Mouse (Mus musculus) limb, embryonic 15.5 days (tissue): Measurements from ENCODE around the gene Tead1. TPM values are rescaled to one million over a fixed set of nuclear protein-coding genes. Genes with fewer than 3 reads are reported as not detected.
A peak's percentile ranks its signal among the peaks of the same experiment; 100 is the strongest.

Experiments used
- ATAC-seq: fragments of 200-750 bp; cut with Nextera tagmentation; 2 replicates; pipeline ENCODE4 v1.8.0; 2017; ENCODE audit warnings: low read depth, moderate TSS enrichment; ENCODE audit not compliant: insufficient number of reproducible peaks, low FRiP score, low TSS enrichment
- H3K27ac ChIP-seq: fragments of 300-500 bp; sonication (generic); 2 replicates; pipeline ENCODE4 v1.5.1; 2015; ENCODE audit warnings: moderate library complexity, mild to moderate bottlenecking, inconsistent platforms
- H3K27me3 ChIP-seq: fragments of 300-500 bp; sonication (generic); 2 replicates; pipeline ENCODE4 v1.6.1; 2015; ENCODE audit warnings: inconsistent platforms
- H3K36me3 ChIP-seq: fragments of 300-500 bp; sonication (generic); 2 replicates; pipeline ENCODE4 v1.6.1; 2015; ENCODE audit warnings: inconsistent platforms
- H3K4me1 ChIP-seq: fragments of 300-500 bp; sonication (generic); 2 replicates; pipeline ENCODE4 v1.6.1; 2015; ENCODE audit warnings: inconsistent platforms
- H3K4me2 ChIP-seq: fragments of 300-500 bp; sonication (generic); 2 replicates; pipeline ENCODE4 v1.6.1; 2015; ENCODE audit warnings: mild to moderate bottlenecking, inconsistent platforms
- H3K4me3 ChIP-seq: fragments of 300-500 bp; sonication (generic); 2 replicates; pipeline ENCODE4 v1.5.1; 2015; ENCODE audit warnings: mild to moderate bottlenecking, inconsistent platforms
- H3K9ac ChIP-seq: fragments of 300-500 bp; sonication (generic); 2 replicates; pipeline ENCODE4 v1.6.1; 2015; ENCODE audit warnings: inconsistent platforms
- H3K9me3 ChIP-seq: fragments of 300-500 bp; sonication (generic); 2 replicates; pipeline ENCODE4 v1.6.1; 2016; ENCODE audit warnings: inconsistent platforms
- WGBS: fragments of 180-500 bp; shearing (Covaris S2); methylation state at CpG from one replicate; pipeline ENCODE4 v1.1.7; 2015; 5-methylcytosine and 5-hydroxymethylcytosine counted together
- polyA plus RNA-seq: library from polyadenylated mRNA; unstranded; fragments of >200 nt; fragmentation: Nextera tagmentation; extraction: Ambion mirVana; gene quantifications from 2 replicates; pipeline ENCODE4 v1.2.1, GENCODE M21; 2015

The Tead1 gene
- polyA plus RNA-seq, 1 experiment from 2014 or later: 24.5 TPM

DNA sequence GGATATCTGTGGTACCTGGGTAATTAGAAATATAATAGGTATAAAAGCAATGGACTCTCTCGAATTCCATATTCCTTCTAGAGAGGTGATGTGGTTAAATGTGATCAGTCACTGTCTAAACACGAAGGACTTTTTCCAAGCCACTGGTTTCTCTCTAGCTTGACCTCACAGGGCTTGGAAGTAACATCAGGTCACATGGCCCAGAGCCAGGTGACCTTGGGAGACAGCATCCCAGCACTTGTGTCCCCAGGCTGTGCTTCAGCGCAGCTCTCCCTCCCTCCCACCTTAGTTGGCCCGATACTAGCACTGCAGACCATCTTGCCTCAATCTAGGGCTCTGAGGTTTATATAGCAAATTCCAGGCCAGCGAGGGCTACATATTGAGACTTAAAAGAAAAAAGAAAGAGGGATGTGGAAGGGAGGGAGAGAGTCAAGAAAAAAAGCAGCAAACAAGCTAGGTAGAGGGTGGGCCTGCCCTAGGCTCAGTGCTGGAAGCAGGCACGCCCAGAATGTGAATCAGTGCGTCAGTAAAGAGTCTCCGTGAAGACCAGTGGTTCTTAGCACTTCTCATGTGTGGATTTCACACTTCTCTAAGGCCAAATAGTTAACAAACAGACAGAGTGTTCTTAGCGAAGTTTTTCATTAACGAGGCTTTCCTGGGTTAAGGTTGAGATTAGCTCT, 149.0 kb downstream of the Tead1 start:
- 32% methylated on average over 10 of the region's 10 CpGs for WGBS
- H3K4me3 ChIP-seq: no peak overlapping the region
- no peak for ATAC-seq
- H3K4me2 ChIP-seq: no peak overlapping the region
- H3K36me3 ChIP-seq: no peaks in the 10 kb centered on the region
- peaks cover 53% of the 10 kb centered on the region for H3K4me1 ChIP-seq
- H3K27me3 ChIP-seq: no peaks in the 10 kb centered on the region
- H3K9me3 ChIP-seq: no peaks in the 10 kb centered on the region
- no peak overlapping the region for H3K9ac ChIP-seq
- H3K27ac ChIP-seq: no peak overlapping the region

DNA sequence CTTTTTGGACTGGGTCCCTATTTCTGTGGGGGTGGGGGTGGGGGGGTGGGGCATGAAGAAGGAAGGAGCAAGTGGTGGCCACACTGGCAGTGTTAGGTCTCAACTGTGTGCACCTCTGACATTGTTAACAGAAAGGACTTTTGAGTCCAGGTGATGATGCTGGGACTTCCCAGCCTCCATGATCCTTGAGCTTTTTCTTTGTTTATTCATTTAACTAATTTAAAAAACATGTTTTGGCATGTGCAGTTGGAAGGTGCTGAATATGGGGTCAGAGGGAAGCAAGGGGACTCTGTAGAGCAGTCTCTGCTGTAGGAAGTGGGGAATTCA, 149.5 kb downstream of the Tead1 start:
- Histone ChIP-seq H3K27me3 (no peaks in the 10 kb centered on the region), H3K27ac (no peak overlapping the region), H3K4me2 (no peak overlapping the region), H3K9me3 (no peaks in the 10 kb centered on the region), H3K4me1 (peaks cover 48% of the 10 kb centered on the region), H3K4me3 (no peak overlapping the region), H3K36me3 (no peaks in the 10 kb centered on the region), H3K9ac (no peak overlapping the region)
- no peak for ATAC-seq

GRCm38 (mm10) chr7:112830946-112831345, 151.8 kb downstream of the Tead1 start:
- H3K4me1 ChIP-seq: peaks cover 32% of the 10 kb centered on the region
- no peak overlapping the region for H3K9ac ChIP-seq
- H3K27me3 ChIP-seq: no peaks in the 10 kb centered on the region
- no peak overlapping the region for H3K27ac ChIP-seq
- no peaks in the 10 kb centered on the region for H3K9me3 ChIP-seq
- H3K4me2 ChIP-seq: no peak overlapping the region
- no peak overlapping the region for H3K4me3 ChIP-seq
- 74% methylated on average over 4 of the region's 4 CpGs for WGBS
- H3K36me3 ChIP-seq: no peaks in the 10 kb centered on the region
- ATAC-seq: no peak

GRCm38 (mm10) chr7:112831446-112831845, 152.3 kb downstream of the Tead1 start:
- 66% methylated on average over 4 of the region's 4 CpGs for WGBS
- no peak for ATAC-seq
- no peak overlapping the region for H3K27ac ChIP-seq

DNA sequence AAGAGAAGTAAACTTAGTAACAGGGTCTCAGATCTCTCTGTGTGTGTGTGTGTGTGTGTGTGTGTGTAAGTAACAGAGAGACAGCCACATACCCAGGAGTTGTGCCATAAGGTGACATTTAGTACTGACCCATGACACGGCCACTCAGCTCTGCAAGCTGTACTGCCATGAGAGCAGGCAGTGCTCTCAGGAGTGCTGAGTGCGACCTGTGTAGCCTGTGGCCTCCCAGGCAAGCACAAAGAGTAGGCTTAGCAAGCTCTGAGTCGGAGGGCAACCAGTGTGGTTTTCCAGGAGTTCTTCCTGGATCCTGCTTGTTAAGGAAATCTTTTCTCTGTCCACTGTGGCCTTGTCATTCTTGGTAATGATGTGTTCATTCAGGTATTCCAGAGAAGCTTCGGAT, 154.0 kb downstream of the Tead1 start:
- WGBS: 83% methylated on average over 4 of the region's 4 CpGs
- no peak overlapping the region for H3K4me3 ChIP-seq
- no peak overlapping the region for H3K9ac ChIP-seq
- H3K36me3 ChIP-seq: 0 out of 2 replicates have a peak, but pooled peaks cover 4% of the 10 kb centered on the region
- H3K4me1 ChIP-seq: peaks cover 11% of the 10 kb centered on the region
- no peak overlapping the region for H3K27ac ChIP-seq
- peak; percentile 37; the same call in 1 of the 2 replicates for ATAC-seq
- no peak overlapping the region for H3K4me2 ChIP-seq
- H3K27me3 ChIP-seq: no peaks in the 10 kb centered on the region
- H3K9me3 ChIP-seq: no peaks in the 10 kb centered on the region

More at GRCm38 (mm10) chr7:112831446-112831845, 152.3 kb downstream of the Tead1 start:
- no peaks in the 10 kb centered on the region for H3K36me3 ChIP-seq
- H3K9ac ChIP-seq: no peak overlapping the region
- no peaks in the 10 kb centered on the region for H3K9me3 ChIP-seq
- peaks cover 27% of the 10 kb centered on the region for H3K4me1 ChIP-seq
- no peak overlapping the region for H3K4me3 ChIP-seq
- H3K27me3 ChIP-seq: no peaks in the 10 kb centered on the region
- no peak overlapping the region for H3K4me2 ChIP-seq

GRCm38 (mm10) chr7:112836076-112836475, 157.0 kb downstream of the Tead1 start:
- Histone ChIP-seq H3K9me3 (no peaks in the 10 kb centered on the region), H3K4me1 (peaks cover 9% of the 10 kb centered on the region; the same call in 1 of the 2 replicates), H3K27me3 (no peaks in the 10 kb centered on the region), H3K4me3 (no peak overlapping the region), H3K27ac (no peak overlapping the region), H3K9ac (no peak overlapping the region), H3K4me2 (no peak overlapping the region), H3K36me3 (0 out of 2 replicates have a peak, but pooled peaks cover 4% of the 10 kb centered on the region)
- no peak for ATAC-seq
- WGBS: 86% methylated on average over 9 of the region's 9 CpGs

DNA sequence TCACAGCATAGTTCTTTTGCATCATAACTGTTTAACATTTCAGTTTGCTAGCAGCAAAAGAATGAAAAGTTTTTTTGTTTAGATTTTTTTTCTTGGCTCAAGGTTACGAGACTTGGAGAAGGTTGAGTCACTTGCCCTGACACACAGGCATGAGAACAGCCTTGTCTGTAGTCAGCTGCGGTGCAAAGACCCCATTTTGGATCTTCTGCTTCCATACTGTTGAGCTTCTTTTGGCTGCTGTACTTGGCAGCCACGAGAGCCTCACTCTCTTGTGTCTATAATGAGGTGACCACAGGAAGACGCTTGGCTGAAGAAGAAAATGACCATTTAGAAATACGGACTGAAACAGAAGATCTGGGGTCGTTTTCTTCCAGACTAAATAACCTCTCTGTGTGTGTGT, 159.0 kb downstream of the Tead1 start:
- H3K4me2 ChIP-seq: no peak overlapping the region
- no peak overlapping the region for H3K27ac ChIP-seq
- no peaks in the 10 kb centered on the region for H3K9me3 ChIP-seq
- no peaks in the 10 kb centered on the region for H3K27me3 ChIP-seq
- H3K9ac ChIP-seq: no peak overlapping the region
- WGBS: 83% methylated on average over 6 of the region's 6 CpGs
- no peak for ATAC-seq
- peaks cover 12% of the 10 kb centered on the region for H3K4me1 ChIP-seq
- no peak overlapping the region for H3K4me3 ChIP-seq
- H3K36me3 ChIP-seq: 0 out of 2 replicates have a peak, but pooled peaks cover 4% of the 10 kb centered on the region

DNA sequence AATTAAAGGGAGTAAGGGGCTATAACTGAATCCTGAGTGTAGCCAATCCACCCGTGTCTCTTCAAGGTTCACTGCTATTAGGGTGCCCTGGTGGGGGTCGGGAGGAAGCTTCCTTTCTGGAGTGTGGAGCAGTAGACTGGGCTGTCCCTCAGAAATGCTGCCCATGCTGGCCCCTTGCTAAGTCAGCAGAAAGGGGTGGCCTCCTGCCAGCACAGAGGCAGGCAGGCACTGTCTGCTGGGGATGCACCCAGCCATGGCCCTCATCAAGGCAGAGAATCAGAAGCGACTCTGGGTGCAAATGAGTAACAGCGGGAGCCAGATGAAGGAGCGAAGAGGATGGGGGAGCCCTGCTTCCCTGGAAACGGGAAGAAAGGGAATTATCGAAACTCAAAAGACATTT, 161.2 kb downstream of the Tead1 start:
- H3K27ac ChIP-seq: no peak overlapping the region
- 0 out of 2 replicates have a peak, but pooled peaks cover 4% of the 10 kb centered on the region for H3K36me3 ChIP-seq
- H3K4me2 ChIP-seq: no peak overlapping the region
- 60% methylated on average over 7 of the region's 7 CpGs for WGBS
- no peaks in the 10 kb centered on the region for H3K27me3 ChIP-seq
- H3K9me3 ChIP-seq: no peaks in the 10 kb centered on the region
- no peak for ATAC-seq
- H3K4me3 ChIP-seq: no peak overlapping the region
- H3K9ac ChIP-seq: no peak overlapping the region
- H3K4me1 ChIP-seq: peaks cover 12% of the 10 kb centered on the region

- H3K27ac ChIP-seq: no peak overlapping the region
- H3K27me3 ChIP-seq: no peaks in the 10 kb centered on the region
- H3K4me3 ChIP-seq: no peak overlapping the region
- no peaks in the 10 kb centered on the region for H3K9me3 ChIP-seq
- H3K4me1 ChIP-seq: peaks cover 12% of the 10 kb centered on the region
- H3K9ac ChIP-seq: no peak overlapping the region
- ATAC-seq: no peak
- H3K36me3 ChIP-seq: 0 out of 2 replicates have a peak, but pooled peaks cover 4% of the 10 kb centered on the region
- WGBS: 47% methylated on average over 8 of the region's 8 CpGs
- no peak overlapping the region for H3K4me2 ChIP-seq
Observed at GRCm38 (mm10) chr7:112840890-112841289, 161.8 kb downstream of the Tead1 start.

DNA sequence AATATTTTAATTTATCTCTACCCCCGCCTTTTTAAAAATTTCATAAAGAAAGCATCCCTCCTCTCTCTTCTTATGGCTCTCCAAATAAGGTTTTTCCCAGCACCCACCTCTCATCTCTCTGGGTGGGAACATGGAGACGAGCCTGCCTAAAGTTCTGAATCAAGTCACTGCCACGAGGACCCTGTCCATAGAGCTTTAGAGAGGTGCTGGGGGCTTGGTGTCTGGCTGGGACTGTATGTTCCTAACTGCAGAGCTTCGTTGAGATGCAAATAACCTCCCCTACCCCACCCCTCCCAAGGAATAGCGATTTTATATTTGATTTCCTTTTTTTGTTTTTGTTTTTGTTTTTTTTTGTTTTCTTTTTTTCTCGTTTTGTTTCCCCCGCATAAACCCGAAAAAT, 162.4 kb downstream of the Tead1 start:
- ATAC-seq: no peak
- peaks cover 4% of the 10 kb centered on the region; the same call in 1 of the 2 replicates for H3K36me3 ChIP-seq
- peak overlapping the region; percentile 31; the same call in 1 of the 2 replicates for H3K4me2 ChIP-seq

GRCm38 (mm10) chr7:112841886-112842285, 162.8 kb downstream of the Tead1 start:
- Histone ChIP-seq H3K4me3 (peak overlapping the region; percentile 14), H3K4me1 (peaks cover 12% of the 10 kb centered on the region), H3K9ac (no peak overlapping the region), H3K9me3 (no peaks in the 10 kb centered on the region), H3K27me3 (no peaks in the 10 kb centered on the region), H3K27ac (0 out of 2 replicates have a peak overlapping the region, but pooled peaks have one; percentile 9), H3K36me3 (peaks cover 3% of the 10 kb centered on the region; the same call in 1 of the 2 replicates), H3K4me2 (peak overlapping the region; percentile 31; the same call in 1 of the 2 replicates)
- ATAC-seq: no peak
- WGBS: 23% methylated on average over 9 of the region's 9 CpGs

More for the DNA sequence above, 162.4 kb downstream of the Tead1 start:
- 37% methylated on average over 8 of the region's 8 CpGs for WGBS
- Histone ChIP-seq H3K4me1 (peaks cover 12% of the 10 kb centered on the region), H3K9ac (no peak overlapping the region), H3K9me3 (no peaks in the 10 kb centered on the region), H3K4me3 (peak overlapping the region; percentile 14; the same call in 1 of the 2 replicates), H3K27me3 (no peaks in the 10 kb centered on the region), H3K27ac (no peak overlapping the region)

- WGBS: 59% methylated on average over 8 of the region's 8 CpGs
- H3K36me3 ChIP-seq: no peaks in the 10 kb centered on the region
- H3K9ac ChIP-seq: no peak overlapping the region
- ATAC-seq: no peak
- peaks cover 17% of the 10 kb centered on the region for H3K4me1 ChIP-seq
- H3K4me2 ChIP-seq: no peak overlapping the region
- H3K27ac ChIP-seq: no peak overlapping the region
- no peak overlapping the region for H3K4me3 ChIP-seq
- H3K9me3 ChIP-seq: no peaks in the 10 kb centered on the region
- no peaks in the 10 kb centered on the region for H3K27me3 ChIP-seq
Observed at GRCm38 (mm10) chr7:112851281-112851744, 172.2 kb downstream of the Tead1 start.
